Mouse (Mus musculus) CH12.LX (cell line): Measurements from ENCODE around the gene Ccdc170.

Experiments
- MAZ ChIP-seq: IDR thresholded peaks from 2 replicates; pipeline ENCODE4 v1.6.1; 2012; ENCODE audit warnings: low read depth, mild to moderate bottlenecking, inconsistent platforms, low read length, improper control_type of control experiment, moderate library complexity
- SMC3 ChIP-seq: IDR thresholded peaks from 2 replicates; pipeline ENCODE4 v1.6.1; 2011; ENCODE audit warnings: low read depth, low read length, improper control_type of control experiment
- ZC3H11A ChIP-seq: IDR thresholded peaks from 2 replicates; pipeline ENCODE4 v1.6.1; 2012; ENCODE audit warnings: low read depth, mild to moderate bottlenecking, inconsistent platforms, low read length, improper control_type of control experiment

DNA sequence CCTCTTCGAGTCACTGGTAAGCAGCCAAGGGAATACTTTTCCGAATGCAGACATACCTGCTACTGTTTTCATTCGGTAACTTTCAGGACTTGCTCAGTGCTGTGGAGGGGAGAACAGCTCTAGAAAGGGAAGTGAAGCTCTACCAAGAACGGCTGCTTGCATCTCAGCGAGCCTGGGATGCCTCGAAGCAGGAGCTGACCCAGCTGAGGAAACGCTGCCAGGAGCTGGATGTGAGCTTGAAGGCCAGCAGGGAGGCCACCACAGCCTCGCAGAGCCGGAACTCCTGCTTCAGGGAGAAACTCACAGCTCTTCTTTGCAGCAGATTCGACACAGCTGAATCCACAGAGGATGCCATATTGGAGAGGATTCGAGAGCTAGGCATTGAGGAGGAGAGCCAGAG lies 51.6 kb downstream of the Ccdc170 start:
- TF ChIP-seq ZC3H11A: no peak
- no peak for TF ChIP-seq SMC3
- TF ChIP-seq MAZ: no peak
